Mouse (Mus musculus): ENCODE measurements at regions not wholly inside any gene's neighbourhood (a gene's known extent, or its start where the extent isn't known, plus 50 kb on each side); places are given as distances from the start of the nearest gene placed in this dataset.
"Not testable (repeated sequence)": the region's sequence is repeated elsewhere in the genome, so short reads cannot be mapped to it uniquely, and the experiment has no call there.

GRCm38 (mm10) chr6:37669407-37669806, 139.4 kb downstream of the Akr1d1 start:
- ATAC-seq (no peak), DNase-seq (ENCODE audit: low spot score) (no peak)
- Histone ChIP-seq H3K4me2 (ENCODE audit: low read depth, low read length) (no peak overlapping the region), H3K27ac (no peak overlapping the region), H3K9ac (replicated peaks; ENCODE audit: low read length) (no peak overlapping the region), H3K36me3 (ENCODE audit: insufficient read depth, low read length) (no peaks in the 10 kb centered on the region), H3K27me3 (ENCODE audit: insufficient read depth, low read length) (no peaks in the 10 kb centered on the region), H3K4me3 (ENCODE audit: low read length) (no peak overlapping the region), H3K9me3 (ENCODE audit: low read length) (0 out of 2 replicates have a peak, but pooled peaks cover under 1% of the 10 kb centered on the region), H3K4me1 (ENCODE audit: insufficient read depth, low read length) (no peaks in the 10 kb centered on the region)
- 60% methylated on average over 2 of the region's 2 CpGs for WGBS
- TF ChIP-seq CTCF (IDR thresholded peaks at IDR 0.05; ENCODE audit: low read depth) = no peak

DNA sequence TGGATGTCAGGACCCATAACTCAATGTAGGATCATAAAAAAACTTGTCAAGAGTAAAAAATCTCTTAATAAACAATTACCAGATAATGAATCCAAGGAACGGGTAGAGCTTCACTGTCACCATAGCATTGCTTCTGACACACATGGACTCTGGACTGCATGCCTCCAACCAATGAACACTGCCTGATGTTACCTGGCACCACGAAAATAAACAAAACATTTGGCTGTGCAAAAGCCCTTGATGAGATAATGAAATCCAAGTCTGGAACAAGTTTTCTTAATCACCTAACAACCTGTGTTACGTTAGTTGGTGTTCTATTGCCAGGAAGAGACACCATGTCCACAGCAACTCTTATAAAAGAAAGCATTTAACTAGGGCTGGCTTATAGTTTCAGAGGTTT, 140.7 kb downstream of the Akr1d1 start:
- TF ChIP-seq CTCF (IDR thresholded peaks at IDR 0.05; ENCODE audit: low read depth) = no peak
- no peaks in the 10 kb centered on the region for H3K4me1 ChIP-seq (ENCODE audit: insufficient read depth, low read length)
- DNase-seq (ENCODE audit: low spot score) (no peak), ATAC-seq (no peak)
- no peak overlapping the region for H3K4me2 ChIP-seq (ENCODE audit: low read depth, low read length)
- no peaks in the 10 kb centered on the region for H3K27me3 ChIP-seq (ENCODE audit: insufficient read depth, low read length)
- 0 out of 2 replicates have a peak, but pooled peaks cover 4% of the 10 kb centered on the region for H3K9me3 ChIP-seq (ENCODE audit: low read length)
- H3K4me3 ChIP-seq (ENCODE audit: low read length) = no peak overlapping the region
- WGBS = 86% methylated on average over 3 of the region's 3 CpGs
- no peaks in the 10 kb centered on the region for H3K36me3 ChIP-seq (ENCODE audit: insufficient read depth, low read length)
- no peak overlapping the region for H3K27ac ChIP-seq
- H3K9ac ChIP-seq (replicated peaks; ENCODE audit: low read length) = no peak overlapping the region

- no peak overlapping the region for H3K9ac ChIP-seq (replicated peaks; ENCODE audit: low read length)
- H3K9me3 ChIP-seq (ENCODE audit: low read length) = no peaks in the 10 kb centered on the region
- no peaks in the 10 kb centered on the region for H3K4me1 ChIP-seq (ENCODE audit: insufficient read depth, low read length)
- no peak for ATAC-seq
- H3K4me3 ChIP-seq (ENCODE audit: low read length) = no peak overlapping the region
- no peak overlapping the region for H3K4me2 ChIP-seq (ENCODE audit: low read depth, low read length)
- DNase-seq (ENCODE audit: low spot score) = no peak
- TF ChIP-seq CTCF (IDR thresholded peaks at IDR 0.05; ENCODE audit: low read depth) = no peak
- no peak overlapping the region for H3K27ac ChIP-seq
- H3K27me3 ChIP-seq (ENCODE audit: insufficient read depth, low read length) = no peaks in the 10 kb centered on the region
- no peaks in the 10 kb centered on the region for H3K36me3 ChIP-seq (ENCODE audit: insufficient read depth, low read length)
- WGBS = 77% methylated on average over 3 of the region's 3 CpGs
Observed at GRCm38 (mm10) chr6:37679871-37680270, 149.9 kb downstream of the Akr1d1 start.

GRCm38 (mm10) chr6:37681331-37681730, 151.4 kb downstream of the Akr1d1 start:
- not testable (repeated sequence) for H3K36me3 ChIP-seq (ENCODE audit: insufficient read depth, low read length); H3K27ac ChIP-seq; H3K27me3 ChIP-seq (ENCODE audit: insufficient read depth, low read length); H3K9ac ChIP-seq (replicated peaks; ENCODE audit: low read length); H3K4me1 ChIP-seq (ENCODE audit: insufficient read depth, low read length); H3K4me3 ChIP-seq (ENCODE audit: low read length); DNase-seq (ENCODE audit: low spot score); ATAC-seq; H3K4me2 ChIP-seq (ENCODE audit: low read depth, low read length); H3K9me3 ChIP-seq (ENCODE audit: low read length)
- 98% methylated on average over 2 of the region's 2 CpGs for WGBS

DNA sequence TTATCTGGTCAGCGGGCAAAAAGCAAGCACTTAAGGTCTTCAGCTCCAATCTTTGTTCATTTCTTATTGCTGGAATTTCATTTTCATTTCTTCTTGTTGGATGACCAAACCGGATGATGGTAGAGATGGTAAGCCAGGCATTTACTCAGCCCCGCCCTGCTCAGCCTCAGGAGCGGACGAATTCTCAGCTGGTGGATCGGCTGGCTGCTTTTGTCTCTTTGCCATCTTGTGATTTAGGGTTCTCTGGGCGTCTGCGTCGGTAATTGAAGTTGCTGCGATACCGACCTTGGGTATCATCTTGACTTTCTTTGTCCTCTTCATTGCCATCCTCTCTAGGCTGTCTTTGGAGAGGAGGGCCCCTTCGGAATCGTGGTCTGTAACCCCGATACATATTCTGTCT, 156.1 kb downstream of the Akr1d1 start:
- Histone ChIP-seq H3K27me3 (ENCODE audit: insufficient read depth, low read length) (no peaks in the 10 kb centered on the region), H3K4me3 (ENCODE audit: low read length) (no peak overlapping the region), H3K4me1 (ENCODE audit: insufficient read depth, low read length) (no peaks in the 10 kb centered on the region), H3K4me2 (ENCODE audit: low read depth, low read length) (no peak overlapping the region), H3K9ac (replicated peaks; ENCODE audit: low read length) (no peak overlapping the region), H3K27ac (no peak overlapping the region), H3K36me3 (ENCODE audit: insufficient read depth, low read length) (no peaks in the 10 kb centered on the region), H3K9me3 (ENCODE audit: low read length) (no peaks in the 10 kb centered on the region)
- TF ChIP-seq CTCF (IDR thresholded peaks at IDR 0.05; ENCODE audit: low read depth) = no peak
- 96% methylated on average over 14 of the region's 14 CpGs for WGBS
- ATAC-seq (no peak), DNase-seq (ENCODE audit: low spot score) (no peak)

GRCm38 (mm10) chr6:37688866-37689617, 159.1 kb downstream of the Akr1d1 start:
- no peaks in the 10 kb centered on the region for H3K36me3 ChIP-seq (ENCODE audit: insufficient read depth, low read length)
- H3K4me1 ChIP-seq (ENCODE audit: insufficient read depth, low read length) = no peaks in the 10 kb centered on the region
- no peak for TF ChIP-seq CTCF (IDR thresholded peaks at IDR 0.05; ENCODE audit: low read depth)
- no peaks in the 10 kb centered on the region for H3K27me3 ChIP-seq (ENCODE audit: insufficient read depth, low read length)
- H3K4me2 ChIP-seq (ENCODE audit: low read depth, low read length) = no peak overlapping the region
- H3K9me3 ChIP-seq (ENCODE audit: low read length) = no peaks in the 10 kb centered on the region
- H3K27ac ChIP-seq = no peak overlapping the region
- DNase-seq (ENCODE audit: low spot score) (no peak), ATAC-seq (no peak)
- no peak overlapping the region for H3K4me3 ChIP-seq (ENCODE audit: low read length)
- no peak overlapping the region for H3K9ac ChIP-seq (replicated peaks; ENCODE audit: low read length)
- 46% methylated on average over 1 of the region's 1 CpGs for WGBS

- no peak for ATAC-seq
- no peak for TF ChIP-seq CTCF (IDR thresholded peaks at IDR 0.05; ENCODE audit: low read depth)
Observed at GRCm38 (mm10) chr6:37689696-37690095, 159.7 kb downstream of the Akr1d1 start.

More at GRCm38 (mm10) chr6:37689696-37690095, 159.7 kb downstream of the Akr1d1 start:
- no peak overlapping the region for H3K4me3 ChIP-seq (ENCODE audit: low read length)
- no peak overlapping the region for H3K9ac ChIP-seq (replicated peaks; ENCODE audit: low read length)
- DNase-seq (ENCODE audit: low spot score) = no peak
- H3K4me2 ChIP-seq (ENCODE audit: low read depth, low read length) = no peak overlapping the region
- H3K27ac ChIP-seq = no peak overlapping the region
- H3K4me1 ChIP-seq (ENCODE audit: insufficient read depth, low read length) = no peaks in the 10 kb centered on the region
- no peaks in the 10 kb centered on the region for H3K36me3 ChIP-seq (ENCODE audit: insufficient read depth, low read length)
- H3K27me3 ChIP-seq (ENCODE audit: insufficient read depth, low read length) = no peaks in the 10 kb centered on the region
- no peaks in the 10 kb centered on the region for H3K9me3 ChIP-seq (ENCODE audit: low read length)
